Mouse (Mus musculus): ENCODE data around the gene Pcp4l1.

Gene Pcp4l1

DNA sequence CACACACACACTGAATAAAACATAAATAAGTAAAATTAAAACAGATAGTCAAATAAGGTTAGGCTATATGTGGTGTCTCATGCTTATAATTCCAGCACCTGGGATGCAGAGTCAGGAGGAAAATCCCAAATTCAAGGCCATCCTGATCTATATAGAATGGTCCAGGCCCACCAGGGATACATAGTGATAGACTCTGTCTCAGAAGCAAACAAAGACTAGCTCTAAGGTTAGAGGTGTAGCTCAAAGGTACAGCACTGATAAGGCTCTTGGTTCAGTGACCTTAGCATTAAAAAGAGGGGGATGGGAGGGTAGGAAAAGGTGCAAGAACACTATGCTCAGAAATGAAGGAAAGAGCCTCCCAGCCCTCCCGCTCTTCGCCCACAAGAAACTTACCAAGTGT, 60.5 kb downstream of the Pcp4l1 start:
- no peak for DNase-seq (ENCODE audit: low spot score)

DNA sequence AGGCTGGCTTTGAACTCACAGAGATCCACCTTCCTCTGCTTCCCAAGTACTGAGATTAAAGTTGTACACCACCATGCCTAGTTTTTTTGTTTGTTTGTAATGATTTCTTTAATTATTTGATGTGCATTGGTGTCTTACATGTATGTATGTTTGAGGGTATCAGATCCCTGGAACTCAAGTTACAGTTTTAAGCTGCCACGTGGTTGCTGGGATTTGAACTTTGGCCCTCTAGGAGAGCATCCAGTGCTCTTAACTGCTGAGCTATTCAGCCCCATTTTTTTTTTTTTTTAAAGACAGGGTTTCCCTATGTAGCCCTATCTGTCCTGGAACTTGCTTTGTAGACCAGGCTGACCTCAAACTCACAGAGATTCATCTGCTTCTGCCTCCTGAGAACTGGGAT, 65.1 kb downstream of the Pcp4l1 start:
- DNase-seq (ENCODE audit: low spot score), result no peak

- DNase-seq (ENCODE audit: low spot score), result no peak
Measured at GRCm38 (mm10) chr1:171129251-171129650, 66.8 kb downstream of the Pcp4l1 start.

DNA sequence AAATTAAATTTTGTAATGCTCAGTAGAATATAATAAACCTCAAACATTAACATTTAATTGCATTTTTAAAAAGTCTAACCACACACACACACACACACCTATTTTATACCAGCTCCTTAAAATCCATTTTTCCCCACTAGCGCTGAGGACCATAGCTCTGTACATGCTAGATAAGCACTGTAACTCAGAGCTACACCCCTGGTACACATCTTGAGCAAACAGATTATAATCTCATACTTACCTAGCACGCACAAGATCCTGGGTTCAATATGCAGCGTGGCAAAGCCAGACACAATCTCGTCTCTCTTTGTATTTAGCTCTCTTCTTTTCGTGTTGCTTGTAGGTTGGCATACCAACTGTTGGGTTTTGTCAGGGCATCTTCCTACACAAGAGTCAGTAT, 71.7 kb downstream of the Pcp4l1 start:
- DNase-seq (ENCODE audit: low spot score), result no peak
